Mouse (Mus musculus) liver, embryonic 14.5 days (tissue): ENCODE measurements around the gene Mrpl33. TPM values are rescaled to one million over a fixed set of nuclear protein-coding genes. Genes with fewer than 3 reads are reported as not detected.

Source experiments
- ATAC-seq: fragments of 200-750 bp; cut with Nextera tagmentation; 2 replicates; pipeline ENCODE4 v1.8.0; 2017; ENCODE audit warnings: moderate number of reproducible peaks, mild to moderate bottlenecking, moderate library complexity; ENCODE audit not compliant: insufficient read depth
- DNase-seq, 3 experiments: peaks; one replicate each; pipeline ENCODE4 v3.0.0-alpha.2; 2012 to 2013; ENCODE audit warnings: low read depth in 3 of 3, low spot score in 3 of 3
- H3K27ac ChIP-seq: fragments of 300-500 bp; sonication (generic); 2 replicates; pipeline ENCODE4 v1.5.1; 2014; ENCODE audit warnings: moderate library complexity, mild to moderate bottlenecking, control low read depth, inconsistent platforms
- H3K27me3 ChIP-seq: fragments of 300-500 bp; sonication (generic); 2 replicates; pipeline ENCODE4 v1.6.1; 2014; ENCODE audit warnings: mild to moderate bottlenecking, low read length, moderate library complexity; ENCODE audit not compliant: control insufficient read depth, insufficient read depth
- H3K36me3 ChIP-seq: fragments of 300-500 bp; sonication (generic); replicated peaks from 2 replicates; pipeline ENCODE4 v1.6.1; 2014; ENCODE audit warnings: low read depth; ENCODE audit not compliant: control insufficient read depth, insufficient read depth
- H3K4me1 ChIP-seq, 2 experiments: fragments of 200-500 bp in 1 of 2; fragments of 300-500 bp in 1 of 2; sonication (generic) in 1 of 2; replicated peaks; 2 replicates each; pipeline ENCODE4 v1.6.1; 2012 to 2014; ENCODE audit warnings: antibody characterized with exemption in 1 of 2, inconsistent platforms in 1 of 2, low read length in 1 of 2; ENCODE audit not compliant: control insufficient read depth in 2 of 2, insufficient read depth in 2 of 2
- H3K4me2 ChIP-seq: fragments of 300-500 bp; sonication (generic); 2 replicates; pipeline ENCODE4 v1.6.1; 2014; ENCODE audit warnings: low read depth, mild to moderate bottlenecking, control low read depth, moderate library complexity
- H3K4me3 ChIP-seq, 2 experiments: fragments of 200-500 bp in 1 of 2; fragments of 300-500 bp in 1 of 2; sonication (generic) in 1 of 2; 2 replicates each; pipeline ENCODE4 v1.5.1; 2012 to 2014; ENCODE audit warnings: low read depth in 2 of 2, low read length in 2 of 2, mild to moderate bottlenecking in 2 of 2, control low read depth in 1 of 2, inconsistent platforms in 1 of 2, moderate library complexity in 1 of 2; ENCODE audit not compliant: insufficient read depth in 1 of 2
- H3K9ac ChIP-seq: fragments of 300-500 bp; sonication (generic); replicated peaks from 2 replicates; pipeline ENCODE4 v1.6.1; 2014; ENCODE audit warnings: mild to moderate bottlenecking, control low read depth, moderate library complexity
- H3K9me3 ChIP-seq: fragments of 300-500 bp; sonication (generic); 2 replicates; pipeline ENCODE4 v1.6.1; 2016; ENCODE audit warnings: low read length, mixed read lengths; ENCODE audit not compliant: control insufficient read depth
- CTCF ChIP-seq: IDR thresholded peaks from 2 replicates; pipeline ENCODE4 v1.5.1; 2016; ENCODE audit warnings: antibody characterized with exemption, low read depth, control low read depth
- EP300 ChIP-seq: IDR thresholded peaks from 2 replicates; pipeline ENCODE4 v1.6.1; 2016; ENCODE audit warnings: antibody characterized with exemption, low read depth
- WGBS: fragments of 180-500 bp; shearing (Covaris S2); extraction: QIAGEN DNeasy Blood & Tissue Kit; methylation state at CpG from one replicate; pipeline ENCODE4 v1.1.7; 2014; ENCODE audit not compliant: insufficient replicate concordance; 5-methylcytosine and 5-hydroxymethylcytosine counted together
- polyA plus RNA-seq, 2 experiments: library from polyadenylated mRNA; depleted of rRNA in 1 of 2; stranded (reverse) in 1 of 2; unstranded in 1 of 2; fragments of >200 nt; fragmentation: Nextera tagmentation in 1 of 2; extraction: Ambion mirVana in 1 of 2; gene quantifications; 2 replicates each; pipeline versions ENCODE4 v1.2.1 to v1.2.3; 2012 to 2014

Gene Mrpl33
- polyA plus RNA-seq, 2 experiments: 80.0 to 219 TPM

- TF ChIP-seq CTCF: no peak
- TF ChIP-seq EP300: no peak
- Histone ChIP-seq H3K4me1 (no peaks in the 10 kb centered on the region), H3K9ac (no peak overlapping the region), H3K36me3 (no peaks in the 10 kb centered on the region), H3K4me3 (no peak overlapping the region), H3K27me3 (no peaks in the 10 kb centered on the region), H3K27ac (no peak overlapping the region), H3K9me3 (no peaks in the 10 kb centered on the region; the same call in 1 of the 2 replicates), H3K4me2 (no peak overlapping the region)
- DNase-seq (no peak), ATAC-seq (no peak)
- WGBS: 77% methylated on average over 7 of the region's 7 CpGs
These were observed 5.6 kb upstream of the Mrpl33 start for GRCm38 (mm10) chr5:31591122-31591521.

DNA sequence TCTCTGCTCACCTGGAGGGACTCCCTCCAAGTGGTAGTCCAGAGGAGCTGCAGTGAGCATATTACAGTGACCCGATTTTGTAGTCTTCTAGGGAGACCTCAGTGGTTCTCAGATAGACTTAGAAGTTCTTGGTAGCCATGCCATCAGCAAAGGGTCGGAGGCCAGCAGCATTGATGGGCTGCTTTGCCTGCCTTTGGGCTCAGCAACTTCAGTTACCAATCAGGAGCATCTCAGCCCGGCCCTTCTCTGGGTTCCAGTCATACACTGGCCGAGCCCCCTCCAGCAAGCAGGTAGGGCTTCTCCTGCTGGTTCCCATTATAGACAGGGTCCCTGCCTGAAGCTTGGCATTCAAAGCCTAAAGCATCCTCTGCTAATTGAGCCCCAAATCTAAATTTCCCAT lies 867 bp upstream of the Mrpl33 start:
- DNase-seq (no peak), ATAC-seq (no peak)
- H3K4me3 ChIP-seq: no peak overlapping the region
- H3K27ac ChIP-seq: no peak overlapping the region
- no peak for TF ChIP-seq CTCF
- TF ChIP-seq EP300: no peak
- no peak overlapping the region; the same call in 1 of the 2 replicates for H3K4me2 ChIP-seq
- H3K36me3 ChIP-seq: no peaks in the 10 kb centered on the region
- H3K27me3 ChIP-seq: no peaks in the 10 kb centered on the region
- peaks cover 0 to 5% of the 10 kb centered on the region in 2 experiments; a peak in 1 of 4 replicates for H3K4me1 ChIP-seq
- H3K9me3 ChIP-seq: no peaks in the 10 kb centered on the region
- H3K9ac ChIP-seq: no peak overlapping the region
- 48% methylated on average over 4 of the region's 4 CpGs for WGBS

DNA sequence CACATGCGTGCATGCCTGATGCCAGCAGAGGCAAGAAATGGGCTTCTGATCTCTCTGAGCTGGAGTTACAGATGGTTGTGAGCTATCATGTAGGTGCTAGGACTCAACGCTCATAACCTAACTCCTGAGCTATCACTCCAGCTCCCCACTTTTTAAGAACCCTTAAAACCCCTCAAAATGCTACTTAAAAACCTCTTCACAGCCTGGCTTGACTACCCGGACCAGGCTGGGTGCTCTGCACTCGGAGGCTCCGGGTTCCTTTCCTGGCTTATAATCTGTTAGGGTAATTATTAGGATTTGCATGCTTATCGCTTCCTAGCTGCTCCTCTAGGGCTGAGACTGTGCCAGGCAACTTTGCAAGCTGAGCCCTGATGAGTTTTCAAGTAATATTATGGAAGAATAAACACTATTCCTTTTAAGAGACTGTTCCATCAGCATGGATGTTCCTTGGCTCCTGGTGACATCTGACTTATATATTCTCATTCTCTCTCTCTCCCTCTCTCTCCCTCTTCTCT lies 752 bp downstream of the Mrpl33 start:
- no peak overlapping the region for H3K27ac ChIP-seq
- DNase-seq (no peak), ATAC-seq (no peak)
- H3K4me1 ChIP-seq: peaks cover 2 to 9% of the 10 kb centered on the region in 2 experiments; a peak in 2 of 4 replicates
- 61% methylated on average over 6 of the region's 6 CpGs for WGBS
- TF ChIP-seq CTCF: no peak
- TF ChIP-seq EP300: no peak
- H3K36me3 ChIP-seq: no peaks in the 10 kb centered on the region
- H3K9ac ChIP-seq: no peak overlapping the region
- H3K27me3 ChIP-seq: no peaks in the 10 kb centered on the region
- H3K4me2 ChIP-seq: peak overlapping the region; percentile 53
- no peak overlapping the region; a peak in 1 of 4 replicates for H3K4me3 ChIP-seq
- H3K9me3 ChIP-seq: no peaks in the 10 kb centered on the region

- 67% methylated on average over 7 of the region's 7 CpGs for WGBS
- Histone ChIP-seq H3K4me1 (peaks cover 4 to 14% of the 10 kb centered on the region in 2 experiments; a peak in 2 of 4 replicates), H3K27ac (no peak overlapping the region), H3K9me3 (no peaks in the 10 kb centered on the region), H3K27me3 (no peaks in the 10 kb centered on the region), H3K36me3 (no peaks in the 10 kb centered on the region), H3K4me2 (no peak overlapping the region), H3K4me3 (no peak overlapping the region), H3K9ac (no peak overlapping the region)
- no peak for TF ChIP-seq EP300
- no peak for TF ChIP-seq CTCF
- ATAC-seq (no peak), DNase-seq (no peak)
These were observed 1.4 kb downstream of the Mrpl33 start for GRCm38 (mm10) chr5:31598121-31598520.

- H3K9me3 ChIP-seq: no peaks in the 10 kb centered on the region
- no peak overlapping the region for H3K9ac ChIP-seq
- H3K36me3 ChIP-seq: no peaks in the 10 kb centered on the region
- peaks cover 4 to 14% of the 10 kb centered on the region in 2 experiments; a peak in 2 of 4 replicates for H3K4me1 ChIP-seq
- DNase-seq (no peak), ATAC-seq (no peak)
- H3K27ac ChIP-seq: no peak overlapping the region
- H3K27me3 ChIP-seq: no peaks in the 10 kb centered on the region
- TF ChIP-seq EP300 (no peak), CTCF (peak; percentile 61)
- no peak overlapping the region for H3K4me2 ChIP-seq
- no peak overlapping the region for H3K4me3 ChIP-seq
- 53% methylated on average over 4 of the region's 4 CpGs for WGBS
These were observed 1.8 kb downstream of the Mrpl33 start for GRCm38 (mm10) chr5:31598579-31598978.
